Mouse (Mus musculus) midbrain, embryonic 11.5 days (tissue): ENCODE data around the gene Usmg5. TPM values are rescaled to one million over a fixed set of nuclear protein-coding genes. Genes with fewer than 3 reads are reported as not detected.

Experiments
- polyA plus RNA-seq: library from polyadenylated mRNA; unstranded; fragments of >200 nt; fragmentation: Nextera tagmentation; extraction: Ambion mirVana; gene quantifications from 2 replicates; pipeline ENCODE4 v1.2.1, GENCODE M21; 2014

Usmg5 gene
- polyA plus RNA-seq, 1 experiment from 2014 or later = 1,179 TPM

Other genes starting within 250 kb of the Usmg5 start
- 179 and 186 TPM in 2 replicates for gene Ina, start 75.9 kb downstream of the Usmg5 start, polyA plus RNA-seq
- gene Nt5c2, start 75.5 kb downstream of the Usmg5 start, polyA plus RNA-seq = 73.5 and 79.6 TPM in 2 replicates
- 33.7 and 34.3 TPM in 2 replicates for gene Pcgf6, start 39.7 kb downstream of the Usmg5 start, polyA plus RNA-seq
- 10.9 and 12.1 TPM in 2 replicates for gene Taf5, start 22.9 kb downstream of the Usmg5 start, polyA plus RNA-seq
- 9.1 and 9.7 TPM in 2 replicates for gene Pdcd11, start 121 bp upstream of the Usmg5 start, polyA plus RNA-seq
- 0.37 and 0.90 TPM in 2 replicates for gene Calhm2, start 47.6 kb upstream of the Usmg5 start, polyA plus RNA-seq
- not detected in 2 replicates for gene Calhm1, start 53.6 kb upstream of the Usmg5 start, polyA plus RNA-seq
- not detected in 2 replicates for gene Calhm3, start 67.1 kb upstream of the Usmg5 start, polyA plus RNA-seq
- 2.9 and 4.0 TPM in 2 replicates for gene Neurl1a, start 88.2 kb upstream of the Usmg5 start, polyA plus RNA-seq